Mouse (Mus musculus) bone marrow, adult 2 months (tissue): ENCODE data around the gene Gm49318.

Source experiments
- CTCF ChIP-seq: fragments of 200-500 bp; IDR thresholded peaks from 2 replicates; pipeline ENCODE4 v1.5.1; 2011; ENCODE audit warnings: low read length, control low read depth; ENCODE audit not compliant: control insufficient read depth, insufficient read depth
- POLR2A ChIP-seq: fragments of 200-500 bp; IDR thresholded peaks from 2 replicates; pipeline ENCODE4 v1.6.1; 2011; ENCODE audit warnings: low read depth, mild to moderate bottlenecking, control low read depth, low read length, borderline replicate concordance; ENCODE audit not compliant: control insufficient read depth

DNA sequence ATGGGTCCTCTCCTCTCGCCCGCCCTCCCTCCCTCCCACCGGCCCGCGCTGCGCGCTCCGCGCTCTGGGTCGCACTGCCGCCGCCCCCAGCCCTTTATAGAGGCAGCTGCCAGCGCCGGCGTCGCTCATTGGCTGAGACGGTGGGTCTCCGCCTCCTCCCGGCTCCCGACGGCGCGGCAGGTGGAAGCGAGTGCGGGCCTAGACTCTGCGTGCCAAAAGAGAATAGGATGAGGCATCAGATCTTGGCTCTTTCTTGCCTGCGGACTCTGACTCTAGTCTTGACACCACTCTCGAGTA is 19.2 kb downstream of the Gm49318 start, which contains the start of gene Elavl3:
- TF ChIP-seq CTCF (no peak), POLR2A (no peak)
